Mouse (Mus musculus) heart, postnatal 14 days (tissue): ENCODE results near the gene Ifna4. TPM values are rescaled to one million over a fixed set of nuclear protein-coding genes. Genes with fewer than 3 reads are reported as not detected.
A peak's percentile ranks its signal among the peaks of the same experiment; 100 is the strongest.

Source experiments
- DNase-seq, 2 experiments: peaks; one replicate each; pipeline ENCODE4 v3.0.0; 2021 to 2022
- intact Hi-C: fragments of 180-260 bp; cut with DNase I; formaldehyde crosslinking; loops from one replicate; pipeline ENCODE4 v1.15.1; 2025
- total RNA-seq, 2 experiments: library from RNA; stranded (reverse); gene quantifications; 2 replicates each; pipeline ENCODE4 v1.2.3; 2021

Ifna4 gene
- total RNA-seq, 2 experiments from 2014 or later: not detected

GRCm38 (mm10) chr4:88864599-88864998, 22.9 kb downstream of the Ifna4 start:
- intact Hi-C loops: no loop called here
- no peak for DNase-seq

- no peak for DNase-seq
- intact Hi-C loops: no loop called here
Observed at GRCm38 (mm10) chr4:88865011-88865569, 23.4 kb downstream of the Ifna4 start.

- intact Hi-C loops: no loop called here
- DNase-seq: peak; percentile 73 to 86
Observed at GRCm38 (mm10) chr4:88867366-88867925, 25.8 kb downstream of the Ifna4 start.

GRCm38 (mm10) chr4:88867926-88868911, 26.6 kb downstream of the Ifna4 start:
- intact Hi-C loops: no loop called here
- DNase-seq: peak; percentile 13 to 29

GRCm38 (mm10) chr4:88872691-88873090, 31.0 kb downstream of the Ifna4 start:
- DNase-seq: peak in 1 of 2 experiments; percentile 42
- intact Hi-C loops: loop anchor here (1.0 to 10.0 kb wide), 3 partner anchors 65 to 652 kb away; no protein-coding TSS in a partner anchor

- intact Hi-C loops: loop anchor here (10.0 kb wide), 1 partner anchor 649 kb away; no protein-coding TSS in a partner anchor
- no peak for DNase-seq
Observed at GRCm38 (mm10) chr4:88875435-88876095, 33.9 kb downstream of the Ifna4 start.

GRCm38 (mm10) chr4:88876520-88876919, 34.9 kb downstream of the Ifna4 start:
- DNase-seq: no peak
- intact Hi-C loops: loop anchor here (10.0 kb wide), 1 partner anchor 648 kb away; no protein-coding TSS in a partner anchor

- DNase-seq: no peak
- intact Hi-C loops: loop anchor here (10.0 kb wide), 1 partner anchor 647 kb away; no protein-coding TSS in a partner anchor
Observed at GRCm38 (mm10) chr4:88878246-88878645, 36.6 kb downstream of the Ifna4 start.

GRCm38 (mm10) chr4:88878772-88879171, 37.1 kb downstream of the Ifna4 start:
- intact Hi-C loops: loop anchor here (10.0 kb wide), 1 partner anchor 646 kb away; no protein-coding TSS in a partner anchor

GRCm38 (mm10) chr4:88880101-88880500, 38.4 kb downstream of the Ifna4 start, which contains the start of gene Ifne:
Gene Ifne, minus strand, starts transcription at chr4:88880201.
- intact Hi-C loops: no loop called here
- no peak for DNase-seq

More at GRCm38 (mm10) chr4:88878772-88879171, 37.1 kb downstream of the Ifna4 start:
- no peak for DNase-seq

- intact Hi-C loops: no loop called here
- no peak for DNase-seq
Observed at GRCm38 (mm10) chr4:88888236-88888635, 46.6 kb downstream of the Ifna4 start.

Other genes with a start within 250 kb of the Ifna4 start
- gene Ifna9, start 249.5 kb upstream of the Ifna4 start, total RNA-seq: not detected
- gene Ifna12, start 238.5 kb upstream of the Ifna4 start, total RNA-seq: not detected
- gene C87499, start 207.4 kb upstream of the Ifna4 start, total RNA-seq: not detected
- not detected for gene Ifna13, start 197.4 kb upstream of the Ifna4 start, total RNA-seq
- not detected for gene Ifna16, start 164.9 kb upstream of the Ifna4 start, total RNA-seq
- not detected for gene Ifna2, start 157.9 kb upstream of the Ifna4 start, total RNA-seq
- gene Ifnab, start 150.5 kb upstream of the Ifna4 start, total RNA-seq: not detected
- 1 to 10 TPM in 1 of 2 experiments, under 1 TPM in 1; 0.22 to 1.0 TPM for gene Gm26566, start 120.1 kb upstream of the Ifna4 start, total RNA-seq
- gene Klhl9, start 119.4 kb upstream of the Ifna4 start, total RNA-seq: 10 to 100 TPM; 73.9 to 75.5 TPM
- gene Gm13271, start 87.0 kb upstream of the Ifna4 start, total RNA-seq: not detected
- not detected for gene Gm13283, start 81.7 kb upstream of the Ifna4 start, total RNA-seq
- not detected for gene Gm13290, start 68.0 kb upstream of the Ifna4 start, total RNA-seq
- not detected for gene Gm13289, start 64.9 kb upstream of the Ifna4 start, total RNA-seq
- gene Gm13272, start 62.0 kb upstream of the Ifna4 start, total RNA-seq: not detected
- not detected for gene Ifnz, start 59.7 kb upstream of the Ifna4 start, total RNA-seq
- not detected for gene Gm13276, start 56.2 kb upstream of the Ifna4 start, total RNA-seq
- not detected for gene Gm13277, start 53.2 kb upstream of the Ifna4 start, total RNA-seq
- gene Gm13278, start 50.3 kb upstream of the Ifna4 start, total RNA-seq: not detected
- gene Gm13275, start 47.4 kb upstream of the Ifna4 start, total RNA-seq: not detected
- gene Gm13279, start 44.5 kb upstream of the Ifna4 start, total RNA-seq: not detected
- gene Gm13285, start 42.2 kb upstream of the Ifna4 start, total RNA-seq: under 1 TPM; 0.19 to 0.22 TPM
- gene Gm13287, start 38.6 kb upstream of the Ifna4 start, total RNA-seq: not detected
- gene Gm13288, start 36.3 kb upstream of the Ifna4 start, total RNA-seq: not detected
- gene Ifna7, start 25.6 kb upstream of the Ifna4 start, total RNA-seq: not detected
- gene Ifna11, start 21.9 kb upstream of the Ifna4 start, total RNA-seq: not detected
- not detected for gene Ifna6, start 14.4 kb upstream of the Ifna4 start, total RNA-seq
- gene Ifna5, start 6.3 kb upstream of the Ifna4 start, total RNA-seq: not detected
- gene Ifna1, start 8.2 kb downstream of the Ifna4 start, total RNA-seq: not detected
- not detected for gene Ifne, start 38.3 kb downstream of the Ifna4 start, total RNA-seq